Mouse (Mus musculus): ENCODE results near the gene Taf12.

- TF ChIP-seq MYOG (IDR thresholded peaks at IDR 0.05; ENCODE audit: control insufficient read depth in 1 of 3, insufficient read depth in 1 of 3, insufficient read length in 2 of 3, low read depth in 2 of 3) (no peak), POLR2A (IDR thresholded peaks at IDR 0.05; ENCODE audit: insufficient read length, low read depth) (no peak), MYOD1 (IDR thresholded peaks at IDR 0.05; ENCODE audit: control insufficient read depth in 1 of 3, insufficient read length in 2 of 3, low read depth in 2 of 3) (no peak)
These were observed 54.3 kb downstream of the Taf12 start for GRCm38 (mm10) chr4:132328391-132328982.

Measured in myocyte (in vitro differentiated cells).